Mouse (Mus musculus) limb, embryonic 14.5 days (tissue): ENCODE results near the gene Ntrk2. TPM values are rescaled to one million over a fixed set of nuclear protein-coding genes. Genes with fewer than 3 reads are reported as not detected.

ENCODE experiments used
- ATAC-seq: fragments of 200-750 bp; cut with Nextera tagmentation; 2 replicates; pipeline ENCODE4 v1.8.0; 2017; ENCODE audit warnings: low read depth, moderate number of reproducible peaks, moderate TSS enrichment; ENCODE audit not compliant: low FRiP score
- DNase-seq: peaks from one replicate; pipeline ENCODE4 v3.0.0-alpha.2; 2015; ENCODE audit warnings: low spot score
- H3K27ac ChIP-seq: fragments of 300-500 bp; sonication (generic); replicated peaks from 2 replicates; pipeline ENCODE4 v1.5.1; 2014; ENCODE audit warnings: low read depth, mild to moderate bottlenecking, low read length, moderate library complexity, mixed read lengths
- H3K27me3 ChIP-seq: fragments of 300-500 bp; sonication (generic); 2 replicates; pipeline ENCODE4 v1.6.1; 2014; ENCODE audit warnings: low read length, mixed read lengths; ENCODE audit not compliant: control insufficient read depth, insufficient read depth
- H3K36me3 ChIP-seq: fragments of 300-500 bp; sonication (generic); 2 replicates; pipeline ENCODE4 v1.6.1; 2014; ENCODE audit warnings: mild to moderate bottlenecking, low read length, moderate library complexity, mixed read lengths; ENCODE audit not compliant: control insufficient read depth, insufficient read depth
- H3K4me1 ChIP-seq: fragments of 300-500 bp; sonication (generic); 2 replicates; pipeline ENCODE4 v1.6.1; 2014; ENCODE audit warnings: antibody characterized with exemption, low read length, mixed read lengths; ENCODE audit not compliant: control insufficient read depth, insufficient read depth
- H3K4me2 ChIP-seq: fragments of 300-500 bp; sonication (generic); replicated peaks from 2 replicates; pipeline ENCODE4 v1.6.1; 2014; ENCODE audit warnings: low read depth, mild to moderate bottlenecking, low read length, moderate library complexity; ENCODE audit not compliant: severe bottlenecking
- H3K4me3 ChIP-seq: fragments of 300-500 bp; sonication (generic); replicated peaks from 2 replicates; pipeline ENCODE4 v1.5.1; 2014; ENCODE audit warnings: low read length
- H3K9ac ChIP-seq: fragments of 300-500 bp; sonication (generic); 2 replicates; pipeline ENCODE4 v1.6.1; 2014; ENCODE audit warnings: mild to moderate bottlenecking, low read depth, low read length, moderate library complexity; ENCODE audit not compliant: severe bottlenecking
- H3K9me3 ChIP-seq: fragments of 300-500 bp; sonication (generic); 2 replicates; pipeline ENCODE4 v1.6.1; 2016; ENCODE audit warnings: low read length; ENCODE audit not compliant: control insufficient read depth
- POLR2A ChIP-seq: fragments of 200-500 bp; IDR thresholded peaks from 2 replicates; pipeline ENCODE4 v1.8.0; 2012; ENCODE audit warnings: inconsistent platforms, mild to moderate bottlenecking, moderate library complexity, borderline replicate concordance; ENCODE audit not compliant: insufficient read depth, insufficient read length; ENCODE audit errors: extremely low read depth
- WGBS: fragments of 180-500 bp; shearing (Covaris S2); extraction: QIAGEN DNeasy Blood & Tissue Kit; methylation state at CpG from one replicate; pipeline ENCODE4 v1.1.7; 2014; 5-methylcytosine and 5-hydroxymethylcytosine counted together
- polyA plus RNA-seq, 2 experiments: library from polyadenylated mRNA; depleted of rRNA in 1 of 2; stranded (reverse) in 1 of 2; unstranded in 1 of 2; fragments of >200 nt; fragmentation: Nextera tagmentation in 1 of 2; extraction: Ambion mirVana in 1 of 2; gene quantifications; 2 replicates each; pipeline versions ENCODE4 v1.2.1 to v1.2.3; 2012 to 2014

The Ntrk2 gene
- polyA plus RNA-seq, 2 experiments, result 15.8 to 18.2 TPM

- peak overlapping the region; percentile 21 for H3K9ac ChIP-seq
- no peak overlapping the region for H3K27ac ChIP-seq
- ATAC-seq (no peak), DNase-seq (no peak)
- H3K4me2 ChIP-seq, result peak overlapping the region; percentile 56
- no peak for TF ChIP-seq POLR2A
- peaks cover 11% of the 10 kb centered on the region for H3K4me1 ChIP-seq
- H3K9me3 ChIP-seq, result no peaks in the 10 kb centered on the region
- peak overlapping the region; percentile 24 for H3K4me3 ChIP-seq
- H3K36me3 ChIP-seq, result no peaks in the 10 kb centered on the region
- H3K27me3 ChIP-seq, result no peaks in the 10 kb centered on the region
- WGBS, result 35% methylated on average over 16 of the region's 16 CpGs
These were observed 204.6 kb downstream of the Ntrk2 start for GRCm38 (mm10) chr13:59010893-59011529.

- H3K4me2 ChIP-seq, result peak overlapping the region; percentile 56
- no peaks in the 10 kb centered on the region for H3K9me3 ChIP-seq
- no peaks in the 10 kb centered on the region for H3K27me3 ChIP-seq
- 1% methylated on average over 15 of the region's 15 CpGs for WGBS
- H3K4me1 ChIP-seq, result peaks cover 11% of the 10 kb centered on the region
- no peaks in the 10 kb centered on the region for H3K36me3 ChIP-seq
- peak; percentile 73 for DNase-seq
- ATAC-seq, result peak; percentile 94
- H3K27ac ChIP-seq, result no peak overlapping the region
- peak overlapping the region; percentile 24 for H3K4me3 ChIP-seq
- peak overlapping the region; percentile 21; the same call in 1 of the 2 replicates for H3K9ac ChIP-seq
- no peak for TF ChIP-seq POLR2A
These were observed 205.1 kb downstream of the Ntrk2 start for GRCm38 (mm10) chr13:59011530-59011903.

- Histone ChIP-seq H3K4me3 (no peak overlapping the region), H3K27ac (no peak overlapping the region), H3K36me3 (no peaks in the 10 kb centered on the region), H3K9me3 (no peaks in the 10 kb centered on the region), H3K4me1 (peaks cover 11% of the 10 kb centered on the region), H3K4me2 (no peak overlapping the region), H3K27me3 (no peaks in the 10 kb centered on the region), H3K9ac (no peak overlapping the region)
- no peak for TF ChIP-seq POLR2A
- DNase-seq (no peak), ATAC-seq (no peak)
- WGBS, result 12% methylated on average over 1 of the region's 1 CpGs
These were observed 209.0 kb downstream of the Ntrk2 start for GRCm38 (mm10) chr13:59015360-59015759.

- H3K4me3 ChIP-seq, result no peak overlapping the region
- H3K9me3 ChIP-seq, result no peaks in the 10 kb centered on the region
- ATAC-seq, result no peak
- 61% methylated on average over 5 of the region's 5 CpGs for WGBS
- H3K4me1 ChIP-seq, result no peaks in the 10 kb centered on the region; the same call in 1 of the 2 replicates
- H3K4me2 ChIP-seq, result no peak overlapping the region
- no peak for TF ChIP-seq POLR2A
- H3K9ac ChIP-seq, result no peak overlapping the region
- no peaks in the 10 kb centered on the region for H3K27me3 ChIP-seq
- DNase-seq, result no peak
- H3K36me3 ChIP-seq, result no peaks in the 10 kb centered on the region
- no peak overlapping the region for H3K27ac ChIP-seq
These were observed 210.8 kb downstream of the Ntrk2 start for GRCm38 (mm10) chr13:59017121-59017520.

- no peak overlapping the region for H3K4me2 ChIP-seq
- no peak overlapping the region for H3K9ac ChIP-seq
- no peaks in the 10 kb centered on the region for H3K4me1 ChIP-seq
- ATAC-seq, result no peak
- no peak overlapping the region for H3K4me3 ChIP-seq
- H3K27ac ChIP-seq, result no peak overlapping the region
- H3K27me3 ChIP-seq, result no peaks in the 10 kb centered on the region
- WGBS, result 77% methylated on average over 22 of the region's 22 CpGs
- no peaks in the 10 kb centered on the region for H3K36me3 ChIP-seq
- DNase-seq, result no peak
- no peaks in the 10 kb centered on the region for H3K9me3 ChIP-seq
- no peak for TF ChIP-seq POLR2A
These were observed 216.1 kb downstream of the Ntrk2 start for GRCm38 (mm10) chr13:59022251-59023042.
